Mouse (Mus musculus) CD4-positive helper T cell, adult 2 months (primary cell): Measurements from ENCODE around the gene Ring1.

Source experiments
- DNase-seq: peaks from one replicate; pipeline ENCODE4 v3.0.0-alpha.2; 2012; ENCODE audit warnings: low read depth, missing footprints, low spot score

Ring1 gene

DNA sequence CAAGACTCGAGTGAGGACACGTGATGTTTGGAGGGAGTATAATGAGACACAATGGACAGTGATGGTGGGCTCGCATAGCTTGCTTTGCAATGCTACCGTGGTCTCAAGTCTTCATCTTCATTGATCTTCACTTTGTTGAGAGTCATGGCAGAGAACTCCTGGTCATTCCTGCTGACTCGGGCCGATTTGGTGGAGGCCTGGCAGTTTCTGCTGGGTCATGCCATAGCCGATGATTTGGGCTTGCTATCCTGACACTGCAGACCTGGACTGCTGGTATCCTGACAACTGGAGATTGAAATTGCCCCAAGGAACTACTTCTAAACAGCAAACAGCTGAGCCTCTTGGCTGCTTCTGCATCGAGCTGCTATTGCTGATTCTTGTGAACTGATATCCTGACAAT, 29.5 kb downstream of the Ring1 start:
- DNase-seq, result peak; percentile 32

DNA sequence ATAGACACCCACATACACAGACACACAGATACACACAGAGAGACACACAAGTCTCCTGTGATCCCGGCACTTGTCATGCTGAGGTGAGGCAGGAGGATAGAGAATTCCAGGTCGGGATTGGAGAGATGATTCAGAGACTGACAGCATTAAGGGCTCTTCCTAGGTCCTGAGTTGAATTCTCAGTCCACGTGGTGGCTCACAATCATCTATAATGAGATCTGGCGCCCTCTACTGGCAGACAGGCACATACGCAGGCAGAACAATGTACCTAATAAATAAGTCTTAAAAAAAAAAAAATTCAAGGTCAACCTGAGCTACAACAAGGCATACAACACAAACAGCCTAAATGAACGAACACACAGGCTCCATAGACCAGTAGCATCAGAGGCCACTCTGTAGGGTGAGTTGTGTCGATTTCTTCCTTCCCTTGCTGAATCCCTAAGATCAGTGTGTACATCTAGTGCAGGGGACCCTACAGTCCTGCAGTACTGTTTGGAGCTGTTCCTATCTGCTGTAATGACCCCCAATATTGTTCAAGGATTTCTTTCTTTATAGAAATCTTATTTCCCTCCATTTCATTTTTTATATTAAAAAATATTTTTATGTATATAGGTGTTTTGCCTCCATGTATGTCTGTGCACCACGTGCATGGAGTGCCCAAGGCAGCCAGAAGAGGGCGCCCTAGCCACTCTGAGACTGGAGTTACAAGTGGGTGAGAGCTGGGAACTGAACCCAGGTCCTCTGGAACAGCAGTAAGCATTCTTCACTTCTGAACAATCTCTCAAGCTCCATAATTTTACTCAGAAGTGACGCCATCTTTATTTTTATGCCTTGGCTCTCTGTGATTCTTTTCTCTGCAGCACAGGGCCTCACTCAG, 32.5 kb downstream of the Ring1 start:
- peak; percentile 86 for DNase-seq

DNA sequence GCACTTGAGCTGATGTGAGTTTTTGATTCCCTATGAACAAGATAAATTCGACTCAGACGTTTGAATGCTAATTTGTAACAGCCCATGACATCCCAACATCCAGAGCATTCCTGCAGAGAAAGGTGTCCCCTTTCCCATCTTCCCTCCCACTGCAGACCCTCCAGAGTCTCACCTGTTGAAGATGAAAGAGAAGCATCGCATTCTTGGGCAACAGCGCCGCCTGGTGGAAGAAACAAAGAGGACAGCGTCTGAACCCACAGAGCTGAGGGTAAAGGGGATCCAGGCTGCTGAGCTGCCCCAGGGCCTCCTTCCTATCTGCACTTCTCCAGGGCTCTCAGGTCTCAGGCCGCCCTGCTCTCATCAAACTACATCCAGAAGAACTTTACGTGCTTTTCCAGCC, 42.3 kb downstream of the Ring1 start:
- peak; percentile 75 for DNase-seq

DNA sequence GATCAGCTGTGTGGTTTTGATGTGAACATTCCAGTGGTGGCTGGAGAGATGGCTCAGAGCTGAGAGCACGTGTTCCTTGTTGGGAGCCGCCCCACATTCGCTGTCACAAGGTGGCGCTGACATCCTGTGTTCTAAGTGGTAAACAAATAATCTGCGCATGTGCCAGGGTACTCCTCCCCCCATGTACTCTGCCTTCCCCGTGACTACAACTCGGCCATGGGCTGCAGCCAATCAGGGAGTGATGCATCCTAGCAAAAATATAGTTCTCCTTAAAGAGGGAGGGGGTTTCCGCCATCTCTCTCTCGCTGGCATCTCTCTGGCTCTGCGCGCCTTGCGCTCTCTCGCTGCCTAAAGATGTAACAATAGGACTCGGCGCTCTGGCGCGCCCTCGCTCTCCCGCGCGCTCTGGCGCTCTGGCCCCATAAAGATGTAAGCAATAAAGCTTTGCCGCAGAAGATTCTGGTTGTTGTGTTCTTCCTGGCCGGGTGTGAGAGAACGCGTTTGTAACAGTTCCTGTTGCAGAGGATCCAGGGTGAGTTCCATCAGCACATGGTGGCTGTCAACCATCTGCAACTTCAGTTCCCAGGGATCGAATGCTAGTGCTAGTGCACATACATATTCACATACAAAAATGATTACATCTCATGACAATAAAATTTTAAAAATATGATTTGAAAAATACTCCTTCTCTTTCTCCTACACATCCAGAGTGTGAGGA, 43.1 kb downstream of the Ring1 start:
- peak; percentile 98 for DNase-seq

DNA sequence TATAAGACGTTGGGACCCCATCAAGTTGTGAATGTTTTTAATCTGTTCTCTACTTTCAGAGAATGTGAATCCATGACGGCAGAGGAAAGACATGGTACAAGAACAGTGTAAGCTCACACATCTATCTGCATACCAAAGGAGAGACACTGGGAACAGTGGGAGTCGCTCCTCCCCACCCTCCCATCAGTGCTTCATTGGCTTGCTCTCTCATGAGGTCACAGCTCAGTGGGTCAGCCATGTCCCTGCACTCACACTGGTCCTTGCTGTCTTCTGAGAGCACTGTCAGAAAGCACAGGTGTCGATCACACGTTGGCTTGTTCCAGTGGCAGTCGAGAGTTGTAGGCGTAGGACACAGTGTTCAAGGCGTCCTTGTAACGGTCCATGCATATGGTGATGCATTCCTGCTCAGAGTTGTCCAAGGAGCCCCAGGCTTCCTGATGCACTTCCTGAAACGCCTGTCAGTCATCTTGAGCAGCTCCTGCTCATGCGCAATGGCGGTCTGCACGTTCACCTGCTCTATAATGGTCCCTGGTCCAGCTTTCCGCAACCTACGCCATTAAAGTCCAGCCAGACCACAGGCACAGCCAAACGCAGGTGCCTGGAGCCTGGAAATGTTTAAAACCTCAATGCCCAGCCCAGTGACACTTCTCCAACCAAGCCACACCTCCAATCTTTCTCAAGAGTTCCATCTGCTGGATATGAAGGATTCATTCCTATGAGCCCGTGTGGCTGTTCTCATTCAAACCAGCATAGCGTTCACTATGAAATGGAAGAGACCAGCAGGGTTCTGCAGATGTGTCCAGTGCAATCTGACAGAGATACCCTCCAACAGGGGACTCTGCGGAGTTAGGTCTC, 44.1 kb downstream of the Ring1 start:
- no peak for DNase-seq

DNA sequence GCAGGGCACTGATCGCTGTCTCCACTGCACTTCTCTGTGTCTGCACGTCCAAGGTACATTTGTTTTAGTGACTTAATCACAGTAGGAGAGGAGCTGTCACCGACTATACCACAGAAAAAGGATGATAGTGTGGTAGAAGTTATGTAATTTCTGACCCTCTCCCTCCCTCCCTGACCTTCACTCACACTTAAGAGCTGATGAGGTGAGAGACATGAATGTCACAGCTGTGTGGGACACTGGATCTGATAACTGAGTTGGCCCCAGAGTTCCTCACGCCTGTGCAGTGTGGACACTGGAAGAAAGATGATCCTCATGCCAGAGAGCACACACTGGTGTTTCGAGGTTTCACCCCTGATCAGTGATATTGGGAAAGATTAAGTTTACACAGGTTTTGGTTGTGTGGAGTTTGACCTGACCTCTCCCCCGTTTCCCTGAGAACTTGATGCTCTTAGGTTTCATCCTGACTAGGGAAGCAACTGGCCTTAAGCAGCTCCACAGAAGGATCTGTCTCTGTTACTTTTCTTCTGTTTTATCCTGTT, 44.9 kb downstream of the Ring1 start:
- no peak for DNase-seq

DNA sequence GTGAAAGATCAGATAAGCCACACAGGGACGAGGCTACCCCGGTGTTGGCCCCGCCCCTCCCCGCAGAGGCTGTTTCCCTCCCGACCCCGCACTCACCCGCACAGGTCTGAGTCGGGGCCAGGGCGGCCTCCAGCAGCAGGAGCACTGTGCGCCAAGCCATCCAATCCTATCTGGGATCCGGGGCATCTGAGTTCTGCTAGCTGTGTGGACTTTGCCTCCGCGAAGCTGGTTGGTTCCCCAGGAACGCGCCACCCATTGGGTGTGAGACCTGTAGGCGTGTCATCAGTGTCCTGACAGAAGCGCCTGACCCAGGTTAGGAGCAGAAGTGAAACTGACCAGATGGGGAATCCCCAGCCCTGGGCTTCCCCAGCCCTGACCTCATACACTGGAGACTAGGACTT, 45.8 kb downstream of the Ring1 start:
- DNase-seq, result peak; percentile 91

DNA sequence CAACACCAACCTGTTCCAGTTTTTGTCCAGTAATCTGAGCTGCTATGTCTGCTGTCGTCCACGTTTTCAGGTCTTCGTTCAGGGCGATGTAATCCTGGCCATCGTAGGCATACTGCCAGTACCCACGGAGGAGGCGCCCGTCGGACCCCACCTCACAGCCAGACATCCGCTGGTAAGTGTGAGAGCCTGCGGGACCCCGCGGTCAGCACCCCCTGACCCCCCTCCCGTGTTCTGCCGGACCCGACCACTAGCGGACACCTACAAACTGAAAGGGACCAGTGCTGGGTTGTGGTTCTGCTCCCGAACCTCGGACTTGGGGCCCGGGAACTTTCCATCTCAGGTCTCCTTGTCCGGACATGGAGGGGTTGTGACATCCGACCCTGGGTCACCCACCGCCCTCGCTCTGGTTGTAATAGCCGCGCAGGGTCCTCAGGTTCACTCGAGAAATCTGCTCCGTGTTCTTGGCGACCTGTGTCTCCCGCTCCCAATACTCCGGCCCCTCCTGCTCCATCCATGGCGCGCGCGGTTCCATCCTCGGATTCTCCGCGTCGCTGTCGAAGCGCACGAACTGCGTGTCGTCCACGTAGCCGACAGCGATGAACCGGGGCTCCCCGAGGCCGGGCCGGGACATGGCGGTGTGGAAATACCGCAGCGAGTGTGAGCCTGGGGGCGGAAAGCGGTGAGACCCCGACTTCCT, 46.5 kb downstream of the Ring1 start:
- DNase-seq, result peak; percentile 22

DNA sequence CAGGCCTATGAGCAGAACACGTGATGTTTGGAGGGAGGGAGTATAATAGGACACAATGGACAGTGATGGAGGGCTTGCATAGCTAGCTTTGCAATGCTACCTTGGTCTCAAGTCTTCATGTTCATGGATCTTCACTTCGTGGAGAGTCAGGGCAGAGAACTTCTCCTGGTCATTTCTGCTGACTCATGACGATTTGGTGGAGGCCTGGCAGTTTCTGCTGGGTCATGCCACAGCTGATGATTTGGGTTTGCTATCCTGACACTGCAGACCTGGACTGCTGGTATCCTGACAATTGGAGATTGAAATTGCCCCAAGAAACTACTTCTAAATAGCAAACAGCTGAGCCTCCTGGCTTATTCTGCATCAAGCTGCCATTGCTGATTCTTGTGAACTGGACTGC, 50.9 kb downstream of the Ring1 start:
- DNase-seq, result no peak

DNA sequence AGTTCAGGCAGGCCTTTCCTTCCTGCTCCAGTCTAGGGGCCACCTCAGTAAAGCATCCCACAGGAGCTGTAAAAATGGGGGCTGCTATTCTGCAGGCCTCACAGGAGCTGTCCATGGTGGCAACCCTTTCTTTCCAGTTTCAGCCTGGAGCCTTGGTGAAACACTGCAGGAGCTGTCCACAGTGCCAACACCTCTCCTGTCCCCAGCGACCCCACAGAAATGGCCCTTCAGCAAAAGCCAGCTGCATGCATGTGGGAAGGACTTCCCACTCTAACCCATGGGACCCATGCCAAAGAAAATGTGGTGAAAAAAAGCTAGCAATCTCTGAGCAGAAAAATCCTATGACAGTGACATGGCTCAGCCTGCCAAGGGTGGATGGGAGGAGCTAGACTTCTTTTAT, 51.8 kb downstream of the Ring1 start:
- DNase-seq, result no peak
